Mouse (Mus musculus) C2C12 (cell line): ENCODE measurements around the gene Sult4a1. TPM values are rescaled to one million over a fixed set of nuclear protein-coding genes. Genes with fewer than 3 reads are reported as not detected.

Experiments used
- H3K27me3 ChIP-seq: one replicate; pipeline ENCODE4 v1.6.1; 2011; ENCODE audit not compliant: control insufficient read depth, insufficient read depth, insufficient read length
- H3K36me3 ChIP-seq: one replicate; pipeline ENCODE4 v1.6.1; 2011; ENCODE audit not compliant: control insufficient read depth, insufficient read depth
- H3K4me3 ChIP-seq: one replicate; pipeline ENCODE4 v1.5.1; 2011; ENCODE audit warnings: mild to moderate bottlenecking, control low read depth; ENCODE audit not compliant: poor library complexity, insufficient read depth, severe bottlenecking
- H3K79me2 ChIP-seq: one replicate; pipeline ENCODE4 v1.6.1; 2011; ENCODE audit not compliant: control insufficient read depth, insufficient read depth
- H3K79me3 ChIP-seq: one replicate; pipeline ENCODE4 v1.6.1; 2011; ENCODE audit warnings: low read depth, control low read depth
- H3ac ChIP-seq: one replicate; pipeline ENCODE3; 2011; ENCODE audit warnings: low read depth; ENCODE audit not compliant: control insufficient read depth, insufficient read length
- CEBPB ChIP-seq: IDR thresholded peaks from one replicate; pipeline ENCODE4 v1.6.1; 2011; ENCODE audit warnings: low read depth, mild to moderate bottlenecking, control low read depth, moderate library complexity
- CTCF ChIP-seq: IDR thresholded peaks from one replicate; pipeline ENCODE4 v1.5.1; 2011; ENCODE audit not compliant: control insufficient read depth, insufficient read depth, insufficient read length
- FOSL1 ChIP-seq: IDR thresholded peaks from one replicate; pipeline ENCODE4 v1.8.0; 2011; ENCODE audit warnings: mild to moderate bottlenecking, low read length; ENCODE audit not compliant: poor library complexity, insufficient read depth, severe bottlenecking
- MAX ChIP-seq: IDR thresholded peaks from one replicate; pipeline ENCODE4 v1.6.1; 2011; ENCODE audit warnings: mild to moderate bottlenecking, control low read depth
- MYOD1 ChIP-seq: IDR thresholded peaks from one replicate; pipeline ENCODE4 v1.6.1; 2011; ENCODE audit warnings: low read depth; ENCODE audit not compliant: control insufficient read depth, insufficient read length
- MYOG ChIP-seq: IDR thresholded peaks from one replicate; pipeline ENCODE4 v1.6.1; 2011; ENCODE audit not compliant: control insufficient read depth, insufficient read length; ENCODE audit errors: extremely low read depth
- USF1 ChIP-seq: IDR thresholded peaks from one replicate; pipeline ENCODE4 v1.6.1; 2011; ENCODE audit warnings: low read depth, mild to moderate bottlenecking, control low read depth, moderate library complexity
- polyA plus RNA-seq: library from polyadenylated mRNA; unstranded; fragments of >200 nt; fragmentation: generic; extraction: Trizol; gene quantifications from one replicate; pipeline ENCODE4 v1.2.1, GENCODE M21; 2012; ENCODE audit warnings: missing spikeins

Gene Sult4a1
- polyA plus RNA-seq, 1 experiment = not detected

DNA sequence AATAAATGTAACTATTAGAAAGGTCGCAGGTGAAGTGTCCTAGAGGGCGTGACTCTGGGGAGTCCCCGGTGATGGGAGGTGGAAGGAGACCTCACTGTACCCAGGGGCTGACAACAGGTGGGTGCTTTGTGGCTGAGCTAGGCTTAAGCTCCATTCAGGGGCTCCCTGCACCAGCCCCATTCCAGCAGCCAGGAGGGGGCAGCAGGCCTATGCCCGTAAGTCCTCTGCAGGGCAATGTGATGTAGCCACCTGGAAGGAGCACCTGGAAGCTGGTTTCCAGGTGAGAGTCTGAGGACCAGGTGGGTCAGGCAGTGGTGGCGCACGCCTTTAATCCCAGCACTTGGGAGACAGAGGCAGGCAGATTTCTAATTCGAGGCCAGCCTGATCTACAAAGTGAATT, 18.5 kb upstream of the Sult4a1 start:
- no peak for TF ChIP-seq MAX
- H3K27me3 ChIP-seq = peaks cover 83% of the 10 kb centered on the region
- H3K79me3 ChIP-seq = no peaks in the 10 kb centered on the region
- H3K79me2 ChIP-seq = no peaks in the 10 kb centered on the region
- H3K36me3 ChIP-seq = no peaks in the 10 kb centered on the region
- no peak overlapping the region for H3ac ChIP-seq
- no peak overlapping the region for H3K4me3 ChIP-seq

DNA sequence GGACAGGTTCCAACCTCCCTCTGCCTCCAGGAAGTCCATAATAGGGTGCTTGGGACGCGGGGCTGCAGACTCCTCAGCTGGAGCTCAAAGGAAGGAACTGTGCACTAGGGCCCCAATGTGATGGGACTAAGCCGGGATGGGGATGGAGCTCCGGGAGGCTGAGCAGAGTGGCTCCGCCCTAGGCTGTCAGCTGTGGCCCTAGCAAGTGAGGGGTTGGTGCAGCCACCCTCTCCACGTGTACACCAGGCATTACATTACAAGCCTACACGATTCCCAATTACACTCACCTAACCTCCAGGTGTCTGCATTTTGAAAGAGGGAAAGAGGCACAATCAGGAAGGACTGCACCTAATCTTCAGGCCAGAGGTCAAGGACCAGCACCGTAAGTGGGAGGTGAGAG, 17.5 kb upstream of the Sult4a1 start, which contains the start of gene Pnpla5:
TSS of gene Pnpla5 (minus strand) at position 101 of the 400 bp plus-strand sequence.
- peaks cover 83% of the 10 kb centered on the region for H3K27me3 ChIP-seq
- H3K36me3 ChIP-seq = no peaks in the 10 kb centered on the region
- TF ChIP-seq CTCF (no peak), MYOD1 (no peak), MYOG (no peak), FOSL1 (no peak), USF1 (no peak), MAX (no peak), CEBPB (no peak)
- no peaks in the 10 kb centered on the region for H3K79me3 ChIP-seq
- no peaks in the 10 kb centered on the region for H3K79me2 ChIP-seq
- no peak within 1 kb of the TSS for H3K4me3 ChIP-seq
- H3ac ChIP-seq = no peak within 1 kb of the TSS

DNA sequence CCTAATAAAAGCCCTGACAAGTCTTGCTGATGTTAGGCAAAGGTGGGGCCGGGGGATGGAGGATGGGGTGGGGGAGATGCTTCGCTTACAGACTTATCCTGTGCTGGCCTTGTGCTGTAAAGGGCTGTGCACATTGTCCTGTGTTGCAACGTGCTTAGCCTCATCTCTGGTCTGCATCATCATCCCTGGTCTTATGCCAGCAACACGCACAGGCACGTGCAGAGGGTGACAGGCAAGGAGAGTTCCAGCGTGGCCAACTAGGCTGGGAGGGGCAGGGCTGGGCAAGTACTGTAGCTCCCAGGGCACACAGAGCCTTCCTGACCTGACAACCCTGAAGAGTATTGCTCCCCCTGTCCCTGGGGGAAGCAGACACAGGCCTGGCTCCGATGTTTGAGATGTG, 15.5 kb upstream of the Sult4a1 start:
- no peak overlapping the region for H3K4me3 ChIP-seq
- no peaks in the 10 kb centered on the region for H3K79me2 ChIP-seq
- H3K36me3 ChIP-seq = no peaks in the 10 kb centered on the region
- H3K27me3 ChIP-seq = peaks cover 67% of the 10 kb centered on the region
- H3ac ChIP-seq = no peak overlapping the region
- no peaks in the 10 kb centered on the region for H3K79me3 ChIP-seq
- no peak for TF ChIP-seq CEBPB
- TF ChIP-seq FOSL1 = no peak
- TF ChIP-seq MYOG = no peak
- no peak for TF ChIP-seq MAX
- TF ChIP-seq MYOD1 = no peak
- TF ChIP-seq USF1 = no peak
- no peak for TF ChIP-seq CTCF

DNA sequence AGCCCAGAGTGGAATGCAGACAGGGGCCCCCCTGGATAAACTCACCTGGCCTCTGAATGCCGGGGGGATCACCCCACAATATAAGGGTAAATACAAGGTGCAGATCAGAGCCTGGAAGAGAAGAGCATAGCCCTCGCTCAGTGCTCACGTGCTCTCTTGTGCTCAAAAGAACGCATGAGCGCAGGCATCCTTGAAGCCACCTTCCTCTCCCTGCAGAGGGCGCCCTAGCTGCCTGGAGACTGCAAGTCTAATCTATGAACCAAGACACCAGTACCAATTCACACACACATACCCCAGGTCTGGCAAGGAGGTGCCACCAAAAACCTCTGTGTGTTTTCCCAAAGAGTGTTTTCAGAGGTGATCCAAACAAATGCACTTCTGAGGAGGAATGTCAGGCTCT, 15.1 kb upstream of the Sult4a1 start:
- Histone ChIP-seq H3K79me2 (no peaks in the 10 kb centered on the region), H3K79me3 (no peaks in the 10 kb centered on the region), H3ac (no peak overlapping the region), H3K36me3 (no peaks in the 10 kb centered on the region), H3K4me3 (no peak overlapping the region), H3K27me3 (peaks cover 63% of the 10 kb centered on the region)
- no peak for TF ChIP-seq MYOG
- TF ChIP-seq USF1 = no peak
- no peak for TF ChIP-seq MAX
- TF ChIP-seq FOSL1 = no peak
- TF ChIP-seq MYOD1 = no peak
- TF ChIP-seq CTCF = no peak
- TF ChIP-seq CEBPB = no peak

DNA sequence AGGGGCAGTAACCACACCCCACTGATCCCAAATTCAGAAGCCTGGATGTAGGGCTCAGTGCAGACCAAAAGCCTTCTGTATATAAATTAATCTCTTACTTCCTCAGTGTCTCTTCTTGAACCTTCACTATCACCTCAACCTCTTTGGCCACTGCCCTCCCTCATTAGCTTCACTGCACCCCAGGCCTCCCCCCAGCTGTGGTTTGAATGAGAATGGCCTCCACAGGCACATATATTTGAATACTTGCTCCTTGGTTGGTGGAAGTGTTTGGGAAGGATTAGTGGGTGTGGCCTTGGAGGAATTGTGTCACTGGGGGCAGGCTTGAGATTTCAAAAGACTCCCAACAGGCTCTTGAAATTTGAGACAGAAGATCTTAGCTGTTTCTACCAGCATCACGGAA, 10.9 kb upstream of the Sult4a1 start:
- H3K27me3 ChIP-seq = peaks cover 22% of the 10 kb centered on the region
- H3K36me3 ChIP-seq = no peaks in the 10 kb centered on the region
- H3ac ChIP-seq = no peak overlapping the region
- H3K4me3 ChIP-seq = no peak overlapping the region
- no peaks in the 10 kb centered on the region for H3K79me2 ChIP-seq
- H3K79me3 ChIP-seq = no peaks in the 10 kb centered on the region
- TF ChIP-seq CEBPB = no peak
- TF ChIP-seq MYOD1 = no peak
- no peak for TF ChIP-seq FOSL1
- TF ChIP-seq MAX = no peak
- no peak for TF ChIP-seq MYOG
- TF ChIP-seq CTCF = no peak
- TF ChIP-seq USF1 = no peak

DNA sequence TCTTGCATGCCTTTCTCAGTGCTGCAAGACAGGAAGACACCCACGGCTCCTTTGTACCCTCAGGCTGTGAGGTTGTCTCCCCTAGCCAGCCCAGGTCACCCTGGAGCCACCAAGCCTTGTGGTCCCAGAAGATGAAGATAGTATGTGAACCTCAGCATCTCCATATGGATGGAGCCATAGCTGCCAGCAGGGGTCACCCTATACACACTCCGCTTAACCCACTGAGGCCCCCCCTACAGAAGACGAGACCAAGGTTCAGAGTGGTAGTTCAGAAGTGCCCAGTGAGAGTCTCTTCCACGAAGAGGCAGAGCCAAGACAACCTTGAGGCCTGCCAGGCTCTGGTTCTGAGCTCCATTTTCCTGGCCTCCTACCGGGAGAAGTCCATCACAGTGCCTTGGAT, 10.2 kb upstream of the Sult4a1 start:
- Histone ChIP-seq H3K79me2 (no peaks in the 10 kb centered on the region), H3K79me3 (no peaks in the 10 kb centered on the region), H3K27me3 (peaks cover 14% of the 10 kb centered on the region), H3K36me3 (no peaks in the 10 kb centered on the region), H3ac (no peak overlapping the region), H3K4me3 (no peak overlapping the region)
- TF ChIP-seq CEBPB = no peak
- TF ChIP-seq MYOD1 = no peak
- TF ChIP-seq CTCF = no peak
- TF ChIP-seq FOSL1 = no peak
- TF ChIP-seq USF1 = no peak
- no peak for TF ChIP-seq MYOG
- TF ChIP-seq MAX = no peak
